Mouse (Mus musculus) frontal cortex, postnatal 10 days (tissue): Measurements from ENCODE around the gene Psmd3.
"Not testable (repeated sequence)": the region's sequence is repeated elsewhere in the genome, so short reads cannot be mapped to it uniquely, and the experiment has no call there.

Experiments
- DNase-seq, 2 experiments: peaks; one replicate each; pipeline ENCODE4 v3.0.0; 2022; ENCODE audit warnings: low spot score in 2 of 2, mixed read lengths in 1 of 2

Gene Psmd3

DNA sequence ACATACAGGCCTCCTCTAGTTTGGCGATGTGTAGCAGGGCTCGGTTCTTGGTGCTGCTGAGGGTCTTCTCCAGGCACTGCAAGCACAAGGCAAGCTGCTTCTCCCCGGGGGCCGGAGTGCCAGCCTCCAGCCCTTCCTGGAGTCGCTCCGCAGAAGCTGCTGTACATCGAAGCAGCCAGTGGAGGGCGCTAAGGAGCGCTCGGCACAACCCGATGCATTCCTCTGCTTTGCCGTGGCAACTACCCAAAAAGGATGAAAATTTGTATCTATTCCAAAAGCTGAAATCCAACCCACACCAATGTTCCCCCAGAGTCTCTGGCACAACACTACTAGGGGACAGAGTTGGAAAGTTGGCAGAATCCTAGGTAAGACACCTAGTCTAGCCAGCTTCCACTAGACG is 35.5 kb downstream of the Psmd3 start:
- peak; percentile 64 to 74 for DNase-seq

DNA sequence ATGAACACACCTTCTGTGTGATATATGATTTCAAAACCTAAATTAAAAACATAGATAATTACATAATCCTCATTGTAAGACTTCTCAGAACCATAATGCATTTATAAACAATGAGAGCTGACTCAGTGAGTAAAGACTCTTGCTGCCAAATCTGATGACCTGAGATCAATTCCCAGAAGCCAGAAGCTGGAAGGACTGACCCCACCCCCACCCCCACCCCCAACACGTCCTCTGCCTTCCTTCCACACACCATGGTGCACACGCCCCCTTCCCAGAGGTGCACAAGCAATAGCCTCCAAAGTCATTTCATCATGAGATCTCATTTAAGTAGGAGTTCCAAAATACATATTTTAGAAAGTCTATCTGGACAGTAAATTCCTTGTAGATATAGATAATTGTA is 38.4 kb downstream of the Psmd3 start:
- no peak for DNase-seq

- no peak for DNase-seq
These were observed 39.3 kb downstream of the Psmd3 start for GRCm38 (mm10) chr11:98721458-98722226.

- no peak for DNase-seq
These were observed 40.7 kb downstream of the Psmd3 start for GRCm38 (mm10) chr11:98723098-98723497.

GRCm38 (mm10) chr11:98725926-98726506 is 43.7 kb downstream of the Psmd3 start:
- DNase-seq: no peak

DNA sequence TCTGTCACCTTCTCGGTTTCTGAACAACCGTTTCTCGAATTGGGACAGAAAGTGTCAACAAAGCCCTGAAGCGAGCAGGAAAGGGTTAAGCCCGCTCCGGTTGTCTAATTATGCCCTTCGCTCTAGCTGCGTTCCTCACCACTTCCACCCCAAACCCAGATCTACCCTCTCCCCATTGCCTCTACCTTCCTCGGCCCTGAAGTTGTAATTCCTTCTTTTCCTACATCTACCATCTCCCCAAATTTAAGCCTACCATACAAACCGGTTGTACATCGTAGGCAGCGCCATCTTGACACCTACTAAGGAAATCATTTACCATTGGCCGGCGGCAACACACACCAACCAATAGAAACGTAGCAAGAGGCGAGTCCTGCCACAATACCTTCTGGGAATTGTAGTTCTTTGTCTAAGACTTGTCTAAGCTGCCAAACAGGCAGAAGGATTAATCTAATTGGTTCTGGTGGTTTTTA is 46.8 kb downstream of the Psmd3 start, which contains the start of gene Med24:
TSS of gene Med24 (minus strand) at position 317 of the 470 bp plus-strand sequence.
- peak; percentile 88 to 89 for DNase-seq

GRCm38 (mm10) chr11:98730727-98731126 is 48.4 kb downstream of the Psmd3 start:
- no peak for DNase-seq

DNA sequence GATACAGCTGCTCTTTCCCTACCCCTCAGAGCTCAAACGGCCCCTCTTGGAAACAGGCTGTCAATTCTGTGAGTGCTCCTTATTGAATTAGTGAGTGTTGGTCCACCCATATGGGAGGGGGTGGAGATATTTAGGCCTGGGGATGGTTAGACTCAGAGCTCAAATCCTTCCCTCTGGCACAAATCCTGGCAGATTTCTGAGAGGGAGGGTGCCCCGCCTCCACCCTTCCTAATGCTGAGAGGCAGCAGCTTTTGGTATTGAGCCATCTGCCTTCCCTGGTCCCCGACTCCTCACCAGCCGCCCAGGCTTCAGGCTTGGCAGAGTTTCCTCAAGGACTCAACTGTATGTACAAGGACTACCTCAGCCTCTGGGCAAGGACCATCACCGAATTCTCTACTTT is 48.8 kb downstream of the Psmd3 start:
- DNase-seq: peak; percentile 54 to 66

DNA sequence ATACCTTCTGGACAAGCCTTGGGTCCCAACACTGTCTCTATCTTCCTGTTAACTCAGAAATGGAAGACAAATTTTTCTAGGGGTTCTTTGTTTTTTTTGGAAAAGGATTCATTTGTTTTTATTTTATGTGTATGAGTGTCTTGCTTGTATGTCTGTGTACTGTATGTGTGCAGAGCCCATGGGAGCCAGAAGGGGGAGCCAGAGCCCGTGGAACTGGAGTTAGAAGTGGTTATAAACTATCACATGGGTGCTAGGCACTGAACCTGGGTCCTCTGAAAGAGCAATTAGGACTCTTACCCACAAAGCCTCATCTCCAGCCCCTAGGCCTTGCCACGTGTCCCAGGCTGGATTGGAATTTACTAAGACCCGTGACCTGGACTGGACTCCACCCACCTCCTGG is 51.7 kb downstream of the Psmd3 start:
- DNase-seq: no peak

DNA sequence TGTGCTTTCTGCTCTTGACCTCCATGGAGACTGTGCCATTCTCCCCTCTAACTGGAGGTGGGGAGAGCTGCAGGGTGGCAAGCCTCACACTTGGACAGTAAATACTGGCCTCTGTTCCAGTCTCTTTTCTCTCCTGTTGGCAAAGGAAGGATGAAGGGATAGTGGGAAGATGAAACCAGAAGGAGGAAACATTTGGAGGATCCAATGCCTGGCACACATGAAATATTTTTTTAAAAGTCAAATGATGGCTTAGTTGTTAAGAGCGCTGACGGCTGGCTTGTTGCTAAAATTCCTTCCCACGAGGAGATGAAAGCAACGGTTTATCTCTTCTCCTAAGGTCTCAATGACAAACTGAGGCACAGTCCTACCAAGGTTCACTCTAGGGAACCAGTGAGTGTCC is 52.8 kb downstream of the Psmd3 start:
- DNase-seq: no peak

- DNase-seq: no peak
These were observed 53.8 kb downstream of the Psmd3 start for GRCm38 (mm10) chr11:98736176-98736575.

GRCm38 (mm10) chr11:98737220-98737619 is 54.9 kb downstream of the Psmd3 start:
- DNase-seq: not testable (repeated sequence)

GRCm38 (mm10) chr11:98738428-98738911 is 56.1 kb downstream of the Psmd3 start:
- peak; percentile 63 to 83 for DNase-seq

DNA sequence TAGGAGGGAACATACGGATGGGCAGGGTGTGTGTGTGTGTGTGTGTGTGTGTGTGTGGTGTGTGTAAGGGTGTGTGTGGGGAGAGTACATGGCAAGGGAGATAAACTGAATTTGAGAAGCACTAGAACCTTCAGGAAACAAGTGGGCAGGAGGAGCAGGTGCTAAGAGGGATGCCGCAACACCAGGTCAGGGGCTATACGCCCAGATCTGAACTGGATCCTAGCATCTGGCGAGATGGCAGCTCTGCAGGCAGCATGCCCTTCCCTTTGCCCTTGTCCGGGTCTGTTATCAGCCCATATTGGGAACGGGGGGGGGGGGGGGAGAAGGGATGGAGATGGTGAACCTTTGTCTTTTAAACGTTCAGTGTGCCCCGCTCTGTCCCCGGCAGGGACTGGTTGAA is 56.6 kb downstream of the Psmd3 start:
- DNase-seq: no peak

GRCm38 (mm10) chr11:98740026-98740392 is 57.7 kb downstream of the Psmd3 start:
- DNase-seq: peak; percentile 38 to 48

DNA sequence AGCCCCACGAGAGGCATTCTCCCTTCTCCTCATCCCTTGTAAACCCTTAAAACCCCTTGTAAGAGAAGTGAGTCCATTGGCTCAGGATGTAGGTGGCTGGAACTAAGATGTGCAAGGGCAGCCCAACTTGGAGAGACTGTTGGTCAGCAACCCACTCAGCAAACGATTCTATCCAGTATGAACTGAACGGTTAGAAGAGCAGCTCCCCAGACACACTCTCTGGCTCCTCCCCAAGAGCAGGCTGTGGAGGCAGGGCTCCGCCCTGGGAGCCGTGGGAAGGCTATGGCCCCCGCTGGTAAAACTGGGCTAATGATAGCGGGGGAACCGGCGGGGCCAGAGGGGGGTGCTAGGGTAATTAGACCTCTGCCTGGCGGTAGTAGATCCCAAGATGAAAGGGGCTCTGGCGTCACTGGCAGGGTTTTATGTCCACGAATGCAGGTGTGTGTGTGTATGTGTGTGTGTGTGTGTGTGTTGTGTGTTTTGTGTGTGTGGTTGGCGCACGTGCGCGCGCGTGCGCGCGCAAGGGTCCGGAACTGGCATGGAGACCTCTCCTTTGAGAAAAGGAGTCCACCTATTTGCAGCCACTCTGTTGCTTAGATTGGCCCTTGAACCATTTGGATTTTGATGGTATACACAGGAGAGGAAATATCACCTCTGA is 58.2 kb downstream of the Psmd3 start, which contains the start of gene Thra:
TSS of gene Thra (plus strand) at position 246 of the 658 bp plus-strand sequence.
- peak; percentile 64 to 69 for DNase-seq

- DNase-seq: no peak
These were observed 58.8 kb downstream of the Psmd3 start for GRCm38 (mm10) chr11:98741051-98741620.

DNA sequence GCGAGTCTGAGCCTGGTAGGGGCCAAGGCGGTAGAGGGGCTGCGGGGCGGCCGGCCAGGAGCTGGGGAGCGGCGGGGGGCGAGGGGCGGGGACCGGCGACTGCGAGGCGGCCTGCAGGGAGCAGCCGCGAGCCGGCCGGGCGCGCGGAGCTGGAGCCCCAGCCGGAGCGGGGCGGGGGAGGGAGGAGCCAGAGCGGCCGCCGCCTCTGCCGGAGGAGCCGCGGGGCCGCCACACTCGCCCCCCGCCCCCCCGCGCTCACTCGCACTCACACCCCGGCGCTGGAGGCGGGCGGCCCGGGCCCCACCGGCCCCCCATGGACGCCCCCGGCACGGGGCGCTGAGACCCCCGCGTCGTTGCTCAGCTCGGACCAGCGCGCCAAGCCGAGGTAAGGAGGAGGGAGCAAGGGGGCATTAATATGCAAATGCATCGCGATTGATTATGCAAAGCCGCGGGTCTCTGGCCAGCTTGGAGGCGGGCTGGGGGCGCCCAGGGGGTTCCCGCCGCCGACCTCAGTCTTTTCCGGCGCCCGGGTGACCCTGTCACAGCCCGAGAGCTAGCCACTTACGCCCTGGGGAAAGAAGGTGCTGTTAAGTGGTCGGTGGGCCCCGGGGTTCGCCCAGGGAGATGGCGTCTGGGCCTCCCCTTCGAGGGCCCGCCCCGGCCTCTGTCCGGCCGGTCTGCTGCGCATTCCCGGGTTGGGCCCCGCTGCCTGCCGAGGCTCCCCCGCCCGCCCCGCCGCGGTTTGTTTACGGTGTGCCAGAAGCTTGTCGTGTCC is 59.5 kb downstream of the Psmd3 start:
- peak; percentile 54 to 81 for DNase-seq

DNA sequence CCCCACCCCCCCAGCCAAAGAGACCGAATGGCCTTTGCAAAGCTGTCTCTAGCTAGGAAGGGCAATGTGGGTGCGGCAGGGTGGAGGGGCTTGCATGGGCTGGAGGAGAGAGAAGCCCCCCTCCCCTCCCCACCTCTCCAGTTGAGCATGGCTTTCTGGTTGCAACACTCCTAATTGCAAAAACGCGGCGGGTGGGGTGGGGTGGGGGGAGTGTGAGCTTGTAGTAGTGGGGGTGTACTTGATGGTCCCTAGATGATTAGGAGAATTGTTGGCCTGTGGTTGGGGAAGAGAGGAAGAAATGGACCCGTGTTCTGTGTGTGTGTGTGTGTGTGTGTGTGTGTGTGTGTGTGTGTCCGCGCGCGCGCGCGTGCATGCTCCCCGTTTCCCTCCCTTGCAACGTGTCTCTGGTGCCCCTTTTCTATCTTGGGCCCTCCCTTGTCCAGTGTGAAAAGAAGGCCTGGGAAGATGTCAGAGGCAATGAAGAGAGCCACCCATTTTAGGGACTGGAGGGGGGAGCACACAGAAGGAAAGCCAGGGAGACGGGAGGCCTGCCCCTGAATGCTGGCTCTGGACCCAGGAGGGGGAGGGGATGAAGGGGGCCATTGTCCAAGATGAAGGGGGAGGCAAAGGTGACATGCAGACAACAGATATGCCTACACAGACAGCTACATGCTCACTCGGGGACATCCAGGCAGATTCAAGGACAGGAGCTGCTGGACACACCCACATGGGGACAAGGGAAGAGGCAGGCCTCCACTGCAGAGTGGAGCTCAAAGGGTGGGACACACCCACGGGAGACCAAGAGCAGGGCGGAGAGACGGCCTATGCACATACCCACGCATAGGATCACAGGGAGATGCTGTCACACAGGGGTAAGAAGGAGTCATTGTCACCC is 60.3 kb downstream of the Psmd3 start:
- peak; percentile 48 to 65 for DNase-seq

GRCm38 (mm10) chr11:98743655-98744345 is 61.4 kb downstream of the Psmd3 start:
- DNase-seq: peak; percentile 57 to 60
